Mouse (Mus musculus): ENCODE measurements around the gene Smc4. TPM values are rescaled to one million over a fixed set of nuclear protein-coding genes. Genes with fewer than 3 reads are reported as not detected.

Gene Smc4
- polyA plus RNA-seq, 1 experiment, result 14.2 TPM

GRCm38 (mm10) chr3:69060672-69061071, 56.1 kb downstream of the Smc4 start:
- no peak overlapping the region for H3K4me2 ChIP-seq (ENCODE audit: low read depth)
- no peak overlapping the region for H3ac ChIP-seq (ENCODE audit: control insufficient read depth, insufficient read length)
- H3K27me3 ChIP-seq (ENCODE audit: control insufficient read depth, insufficient read depth, insufficient read length), result no peaks in the 10 kb centered on the region
- no peaks in the 10 kb centered on the region for H3K36me3 ChIP-seq (ENCODE audit: control insufficient read depth, insufficient read depth)
- no peaks in the 10 kb centered on the region for H3K79me2 ChIP-seq (ENCODE audit: control insufficient read depth, insufficient read depth)
- TF ChIP-seq E2F4 (IDR thresholded peaks at IDR 0.05; ENCODE audit: insufficient read depth) (no peak), POLR2A (IDR thresholded peaks at IDR 0.05; ENCODE audit: insufficient read length, low read depth) (no peak), REST (IDR thresholded peaks at IDR 0.05; ENCODE audit: insufficient read depth, insufficient read length) (no peak), MYOD1 (IDR thresholded peaks at IDR 0.05; ENCODE audit: control insufficient read depth in 1 of 3, insufficient read length in 2 of 3, low read depth in 2 of 3) (no peak), USF1 (IDR thresholded peaks at IDR 0.05; ENCODE audit: low read depth) (no peak), MYOG (IDR thresholded peaks at IDR 0.05; ENCODE audit: control insufficient read depth in 1 of 3, insufficient read depth in 1 of 3, insufficient read length in 2 of 3, low read depth in 2 of 3) (no peak), TCF3 (IDR thresholded peaks at IDR 0.05; ENCODE audit: insufficient read length, low read depth) (no peak), MAX (IDR thresholded peaks at IDR 0.05; ENCODE audit: low read depth) (no peak), SRF (IDR thresholded peaks at IDR 0.05; ENCODE audit: control insufficient read depth, insufficient read length, low read depth) (no peak), CEBPB (IDR thresholded peaks at IDR 0.05; ENCODE audit: insufficient read depth, poor library complexity, severe bottlenecking) (no peak), TCF12 (IDR thresholded peaks at IDR 0.05; ENCODE audit: insufficient read depth, poor library complexity, severe bottlenecking) (no peak), POLR2AphosphoS2 (IDR thresholded peaks at IDR 0.05; ENCODE audit: insufficient read length, low read depth) (no peak)
- H3K4me3 ChIP-seq, result no peak overlapping the region

- Histone ChIP-seq H3K4me2 (ENCODE audit: low read depth) (no peak overlapping the region), H3ac (ENCODE audit: control insufficient read depth, insufficient read length) (no peak overlapping the region), H3K79me2 (ENCODE audit: control insufficient read depth, insufficient read depth) (no peaks in the 10 kb centered on the region), H3K27me3 (ENCODE audit: control insufficient read depth, insufficient read depth, insufficient read length) (no peaks in the 10 kb centered on the region), H3K36me3 (ENCODE audit: control insufficient read depth, insufficient read depth) (no peaks in the 10 kb centered on the region), H3K4me3 (no peak overlapping the region)
- TF ChIP-seq E2F4 (IDR thresholded peaks at IDR 0.05; ENCODE audit: insufficient read depth) (no peak), MAX (IDR thresholded peaks at IDR 0.05; ENCODE audit: low read depth) (no peak), REST (IDR thresholded peaks at IDR 0.05; ENCODE audit: insufficient read depth, insufficient read length) (no peak), SRF (IDR thresholded peaks at IDR 0.05; ENCODE audit: control insufficient read depth, insufficient read length, low read depth) (no peak), MYOG (IDR thresholded peaks at IDR 0.05; ENCODE audit: control insufficient read depth in 1 of 3, insufficient read depth in 1 of 3, insufficient read length in 2 of 3, low read depth in 2 of 3) (no peak)
These were observed 58.2 kb downstream of the Smc4 start for GRCm38 (mm10) chr3:69062764-69063163.

GRCm38 (mm10) chr3:69064005-69064404, 59.5 kb downstream of the Smc4 start:
- H3K27me3 ChIP-seq (ENCODE audit: control insufficient read depth, insufficient read depth, insufficient read length), result no peaks in the 10 kb centered on the region
- no peak overlapping the region for H3ac ChIP-seq (ENCODE audit: control insufficient read depth, insufficient read length)
- no peaks in the 10 kb centered on the region for H3K79me2 ChIP-seq (ENCODE audit: control insufficient read depth, insufficient read depth)
- no peak overlapping the region for H3K4me3 ChIP-seq
- TF ChIP-seq MYOG (IDR thresholded peaks at IDR 0.05; ENCODE audit: control insufficient read depth in 1 of 3, insufficient read depth in 1 of 3, insufficient read length in 2 of 3, low read depth in 2 of 3), result no peak
- TF ChIP-seq MAX (IDR thresholded peaks at IDR 0.05; ENCODE audit: low read depth), result no peak
- no peak for TF ChIP-seq USF1 (IDR thresholded peaks at IDR 0.05; ENCODE audit: low read depth)
- no peak for TF ChIP-seq TCF12 (IDR thresholded peaks at IDR 0.05; ENCODE audit: insufficient read depth, poor library complexity, severe bottlenecking)
- TF ChIP-seq CEBPB (IDR thresholded peaks at IDR 0.05; ENCODE audit: insufficient read depth, poor library complexity, severe bottlenecking), result no peak
- no peak for TF ChIP-seq POLR2A (IDR thresholded peaks at IDR 0.05; ENCODE audit: insufficient read length, low read depth)
- TF ChIP-seq E2F4 (IDR thresholded peaks at IDR 0.05; ENCODE audit: insufficient read depth), result no peak
- no peak for TF ChIP-seq TCF3 (IDR thresholded peaks at IDR 0.05; ENCODE audit: insufficient read length, low read depth)
- TF ChIP-seq MYOD1 (IDR thresholded peaks at IDR 0.05; ENCODE audit: control insufficient read depth in 1 of 3, insufficient read length in 2 of 3, low read depth in 2 of 3), result no peak
- no peak overlapping the region for H3K4me2 ChIP-seq (ENCODE audit: low read depth)
- no peaks in the 10 kb centered on the region for H3K36me3 ChIP-seq (ENCODE audit: control insufficient read depth, insufficient read depth)

Other genes with a start within 250 kb of the Smc4 start
- not detected for gene 1110032F04Rik, start 135.2 kb upstream of the Smc4 start, polyA plus RNA-seq (2012; fragmentation: generic; extraction: Trizol)
- 3.5 TPM for gene Ift80, start 168 bp upstream of the Smc4 start, polyA plus RNA-seq (2012; fragmentation: generic; extraction: Trizol)
- gene Trim59, start 40.0 kb downstream of the Smc4 start, polyA plus RNA-seq (2012; fragmentation: generic; extraction: Trizol), result 8.2 TPM
- gene Kpna4, start 122.4 kb downstream of the Smc4 start, polyA plus RNA-seq (2012; fragmentation: generic; extraction: Trizol), result 23.0 TPM
- not detected for gene Arl14, start 217.7 kb downstream of the Smc4 start, polyA plus RNA-seq (2012; fragmentation: generic; extraction: Trizol)